Mouse (Mus musculus) neural tube, embryonic 11.5 days (tissue): ENCODE results near the gene Mrpl53. TPM values are rescaled to one million over a fixed set of nuclear protein-coding genes. Genes with fewer than 3 reads are reported as not detected.
A peak's percentile ranks its signal among the peaks of the same experiment; 100 is the strongest.

Experiments
- ATAC-seq: fragments of 200-750 bp; cut with Nextera tagmentation; 2 replicates; pipeline ENCODE4 v1.8.0; 2017; ENCODE audit warnings: moderate number of reproducible peaks, mild to moderate bottlenecking, moderate TSS enrichment, moderate library complexity; ENCODE audit not compliant: insufficient read depth, low FRiP score, low TSS enrichment
- DNase-seq: peaks from one replicate; pipeline ENCODE4 v3.0.0-alpha.2; 2015; ENCODE audit warnings: low spot score
- H3K27ac ChIP-seq: fragments of 300-500 bp; sonication (generic); 2 replicates; pipeline ENCODE4 v1.5.1; 2014; ENCODE audit warnings: low read depth, mild to moderate bottlenecking, low read length
- H3K27me3 ChIP-seq: fragments of 300-500 bp; sonication (generic); 2 replicates; pipeline ENCODE4 v1.6.1; 2014; ENCODE audit warnings: mild to moderate bottlenecking, low read length, mixed read lengths; ENCODE audit not compliant: control insufficient read depth, insufficient read depth
- H3K36me3 ChIP-seq: fragments of 300-500 bp; sonication (generic); 2 replicates; pipeline ENCODE4 v1.6.1; 2014; ENCODE audit warnings: mild to moderate bottlenecking, low read length, moderate library complexity, mixed read lengths; ENCODE audit not compliant: control insufficient read depth, insufficient read depth
- H3K4me1 ChIP-seq: fragments of 300-500 bp; sonication (generic); 2 replicates; pipeline ENCODE4 v1.6.1; 2014; ENCODE audit warnings: low read length, mixed read lengths; ENCODE audit not compliant: control insufficient read depth, insufficient read depth
- H3K4me2 ChIP-seq: fragments of 300-500 bp; sonication (generic); 2 replicates; pipeline ENCODE4 v1.6.1; 2014; ENCODE audit warnings: low read depth, mild to moderate bottlenecking, moderate library complexity
- H3K4me3 ChIP-seq: fragments of 300-500 bp; sonication (generic); 2 replicates; pipeline ENCODE4 v1.5.1; 2014; ENCODE audit warnings: low read depth, low read length
- H3K9ac ChIP-seq: fragments of 300-500 bp; sonication (generic); 2 replicates; pipeline ENCODE4 v1.6.1; 2014; ENCODE audit warnings: mild to moderate bottlenecking, low read length
- H3K9me3 ChIP-seq: fragments of 300-500 bp; sonication (generic); 2 replicates; pipeline ENCODE4 v1.6.1; 2016; ENCODE audit warnings: low read length; ENCODE audit not compliant: control insufficient read depth
- WGBS: fragments of 180-500 bp; shearing (Covaris S2); extraction: QIAGEN DNeasy Blood & Tissue Kit; methylation state at CpG from one replicate; pipeline ENCODE4 v1.1.7; 2014; 5-methylcytosine and 5-hydroxymethylcytosine counted together
- polyA plus RNA-seq: library from polyadenylated mRNA; unstranded; fragments of >200 nt; fragmentation: Nextera tagmentation; extraction: Ambion mirVana; gene quantifications from 2 replicates; pipeline ENCODE4 v1.2.1, GENCODE M21; 2014

Gene Mrpl53
- polyA plus RNA-seq, 1 experiment from 2014 or later = 123 TPM

DNA sequence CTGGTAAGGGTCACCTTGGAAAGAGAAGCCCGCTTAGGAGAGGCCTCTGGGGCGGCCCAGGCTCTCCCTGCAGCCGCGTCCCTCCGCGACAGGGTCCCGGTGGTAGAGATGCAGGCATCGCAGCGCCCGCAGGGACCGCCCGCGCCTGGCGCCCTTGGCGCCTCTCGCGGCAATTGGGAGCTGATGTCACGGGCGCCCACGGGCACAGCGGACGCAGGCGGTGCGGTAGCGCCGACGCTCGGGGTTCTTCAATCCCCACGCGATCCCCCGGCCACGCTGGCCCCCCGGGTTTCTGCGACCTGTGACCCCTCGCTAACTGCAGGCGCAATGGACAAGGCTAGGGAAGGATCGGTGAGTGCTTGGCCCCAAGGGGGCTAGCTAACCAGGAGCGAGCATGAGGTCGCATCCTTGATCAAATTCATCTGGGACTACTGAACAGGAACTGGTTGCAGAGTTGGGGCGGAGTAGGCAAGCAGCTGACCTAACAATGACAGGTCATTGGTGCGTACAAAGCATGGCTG, 33.4 kb downstream of the Mrpl53 start:
- Histone ChIP-seq H3K4me3 (peak overlapping the region; percentile 2; the same call in 1 of the 2 replicates), H3K9me3 (no peaks in the 10 kb centered on the region), H3K27ac (no peak overlapping the region), H3K27me3 (no peaks in the 10 kb centered on the region), H3K4me1 (peaks cover 26% of the 10 kb centered on the region), H3K4me2 (peak overlapping the region; percentile 44), H3K36me3 (peaks cover under 1% of the 10 kb centered on the region; the same call in 1 of the 2 replicates), H3K9ac (peak overlapping the region; percentile 31)
- DNase-seq = peak; percentile 25
- no peak for ATAC-seq
- 3% methylated on average over 41 of the region's 41 CpGs for WGBS

DNA sequence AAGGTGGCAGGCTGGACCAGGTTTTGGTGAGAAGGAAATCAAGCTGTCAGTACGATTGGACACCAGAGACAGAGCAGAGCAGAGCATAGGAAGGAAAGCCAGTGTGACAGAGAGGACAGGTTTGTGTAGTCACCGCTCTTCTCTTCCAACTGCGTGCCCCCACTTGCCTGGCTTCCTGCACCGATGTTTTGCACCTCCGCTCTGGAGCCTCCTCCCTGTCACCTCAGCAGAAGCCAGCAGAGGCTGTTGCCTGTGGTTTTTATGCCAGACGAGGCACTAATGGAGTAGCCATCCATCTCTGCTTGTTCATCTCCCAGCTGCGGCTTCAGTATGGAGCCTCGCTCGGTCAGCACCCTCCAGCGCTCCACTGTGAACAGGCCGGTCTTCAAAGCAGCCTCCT, 34.0 kb downstream of the Mrpl53 start:
- Histone ChIP-seq H3K9me3 (no peaks in the 10 kb centered on the region), H3K27me3 (no peaks in the 10 kb centered on the region), H3K4me3 (no peak overlapping the region), H3K9ac (no peak overlapping the region), H3K27ac (no peak overlapping the region), H3K36me3 (peaks cover 5% of the 10 kb centered on the region; the same call in 1 of the 2 replicates), H3K4me1 (peaks cover 23% of the 10 kb centered on the region), H3K4me2 (peak overlapping the region; percentile 44; the same call in 1 of the 2 replicates)
- peak; percentile 45; the same call in 1 of the 2 replicates for ATAC-seq
- no peak for DNase-seq
- WGBS = 45% methylated on average over 11 of the region's 11 CpGs

DNA sequence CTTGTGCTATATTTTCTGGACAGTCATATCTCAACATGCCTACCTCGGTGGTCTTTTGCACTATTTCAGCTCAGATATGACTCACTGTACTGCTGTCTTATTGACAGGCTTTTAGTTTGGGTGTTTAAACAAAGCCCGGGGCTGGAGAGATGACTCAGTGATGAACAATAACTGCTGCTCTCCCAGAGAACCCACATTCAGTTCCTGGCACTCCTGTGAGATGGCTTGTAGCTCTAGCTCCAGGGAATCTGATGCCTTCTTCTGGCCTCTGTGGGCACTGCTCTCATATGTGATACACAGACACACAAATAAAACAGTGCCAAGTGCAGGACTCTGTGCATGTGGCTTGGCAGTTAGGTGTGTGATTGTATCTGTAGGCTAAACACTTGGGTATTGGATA, 36.4 kb downstream of the Mrpl53 start:
- Histone ChIP-seq H3K9ac (no peak overlapping the region), H3K4me3 (no peak overlapping the region), H3K36me3 (peaks cover 8% of the 10 kb centered on the region), H3K27me3 (no peaks in the 10 kb centered on the region), H3K4me2 (no peak overlapping the region), H3K4me1 (peaks cover 10% of the 10 kb centered on the region; the same call in 1 of the 2 replicates), H3K27ac (no peak overlapping the region), H3K9me3 (no peaks in the 10 kb centered on the region)
- ATAC-seq (no peak), DNase-seq (no peak)
- 85% methylated on average over 2 of the region's 2 CpGs for WGBS

DNA sequence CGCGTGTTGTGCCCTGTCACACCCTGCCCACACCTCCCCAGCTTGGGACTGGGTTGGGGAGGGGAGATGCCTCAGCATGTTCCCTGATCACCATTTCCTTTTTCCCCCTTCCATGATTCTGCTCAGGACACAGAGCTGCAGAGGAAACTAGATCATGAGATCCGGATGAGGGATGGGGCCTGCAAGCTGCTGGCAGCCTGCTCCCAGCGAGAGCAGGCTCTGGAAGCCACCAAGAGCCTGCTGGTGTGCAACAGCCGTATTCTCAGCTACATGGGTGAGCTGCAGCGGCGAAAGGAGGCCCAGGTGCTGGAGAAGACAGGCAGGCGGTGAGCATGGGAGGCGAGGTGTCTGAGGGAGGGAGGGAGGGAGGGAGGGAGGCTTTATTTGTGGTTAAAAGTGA, 37.0 kb downstream of the Mrpl53 start:
- no peak for ATAC-seq
- Histone ChIP-seq H3K36me3 (peaks cover 8% of the 10 kb centered on the region), H3K9me3 (no peaks in the 10 kb centered on the region), H3K27ac (no peak overlapping the region), H3K4me2 (no peak overlapping the region), H3K4me1 (peaks cover 10% of the 10 kb centered on the region; the same call in 1 of the 2 replicates), H3K27me3 (no peaks in the 10 kb centered on the region), H3K4me3 (no peak overlapping the region), H3K9ac (no peak overlapping the region)
- 73% methylated on average over 9 of the region's 9 CpGs for WGBS
- DNase-seq = no peak

DNA sequence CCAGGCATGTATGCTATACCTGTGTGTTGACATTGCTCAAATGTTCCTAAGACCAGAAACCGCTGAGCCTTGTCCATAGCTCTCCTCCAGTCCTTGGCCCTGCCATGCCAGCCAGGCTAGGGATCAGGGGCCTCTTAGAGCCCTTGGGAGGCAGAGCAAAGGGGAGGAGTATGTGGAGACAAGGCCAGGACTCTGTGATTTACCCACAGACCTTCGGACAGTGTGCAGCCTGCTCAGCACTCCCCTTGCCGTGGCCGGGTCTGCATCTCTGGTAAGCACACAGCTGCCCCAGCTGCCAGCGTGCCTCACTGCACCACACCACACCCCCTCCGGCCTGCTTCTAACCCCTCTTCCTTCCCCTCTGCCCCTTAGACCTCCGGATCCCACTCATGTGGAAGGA, 38.4 kb downstream of the Mrpl53 start:
- Histone ChIP-seq H3K27me3 (no peaks in the 10 kb centered on the region), H3K9ac (no peak overlapping the region), H3K4me2 (no peak overlapping the region), H3K4me3 (no peak overlapping the region), H3K36me3 (peaks cover 10% of the 10 kb centered on the region), H3K27ac (no peak overlapping the region), H3K9me3 (no peaks in the 10 kb centered on the region), H3K4me1 (peaks cover 3% of the 10 kb centered on the region; the same call in 1 of the 2 replicates)
- DNase-seq (no peak), ATAC-seq (no peak)
- WGBS = 63% methylated on average over 7 of the region's 7 CpGs

DNA sequence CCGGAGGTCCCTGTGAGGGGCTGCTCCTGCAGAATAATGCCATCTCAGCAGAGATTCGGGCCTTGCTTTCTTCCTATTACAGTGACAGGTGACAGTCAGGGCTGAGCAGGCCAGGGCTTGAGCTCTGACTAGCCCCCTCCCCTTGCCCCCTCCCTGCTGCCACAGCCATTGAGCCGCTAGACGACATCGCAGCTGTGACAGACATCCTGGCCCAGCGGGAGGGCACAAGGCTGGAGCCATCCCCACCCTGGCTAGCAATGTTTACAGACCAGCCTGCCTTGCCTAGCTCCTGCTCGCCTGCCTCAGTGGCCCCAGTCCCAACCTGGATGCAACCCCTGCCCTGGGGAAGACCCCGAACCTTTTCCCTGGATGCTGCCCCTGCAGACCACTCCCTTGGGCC, 42.9 kb downstream of the Mrpl53 start:
- H3K4me2 ChIP-seq = no peak overlapping the region
- H3K36me3 ChIP-seq = peaks cover 12% of the 10 kb centered on the region
- DNase-seq (no peak), ATAC-seq (no peak)
- H3K27ac ChIP-seq = no peak overlapping the region
- no peaks in the 10 kb centered on the region for H3K9me3 ChIP-seq
- 28% methylated on average over 8 of the region's 8 CpGs for WGBS
- no peak overlapping the region for H3K9ac ChIP-seq
- no peaks in the 10 kb centered on the region for H3K27me3 ChIP-seq
- 0 out of 2 replicates have a peak, but pooled peaks cover 4% of the 10 kb centered on the region for H3K4me1 ChIP-seq
- H3K4me3 ChIP-seq = no peak overlapping the region

DNA sequence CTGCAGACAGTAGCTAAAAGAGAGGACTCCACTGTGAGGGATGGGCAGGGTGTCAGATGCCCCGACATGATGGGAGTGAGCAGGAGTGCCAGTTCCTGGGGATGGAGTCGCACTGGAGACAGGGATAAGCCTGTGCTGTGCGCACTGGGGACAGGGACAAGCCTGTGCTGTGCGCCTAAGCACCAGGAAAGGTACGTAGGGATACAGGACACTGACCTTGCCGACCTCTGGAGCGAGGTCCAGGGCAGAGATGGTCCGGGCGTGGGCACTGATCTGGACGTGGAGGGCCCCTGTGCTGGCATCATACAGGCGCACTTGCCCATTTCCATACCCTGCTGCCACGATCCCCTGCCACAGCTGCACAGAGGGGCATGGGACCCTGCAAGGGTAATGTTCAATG, 44.2 kb downstream of the Mrpl53 start:
- H3K9me3 ChIP-seq = no peaks in the 10 kb centered on the region

DNA sequence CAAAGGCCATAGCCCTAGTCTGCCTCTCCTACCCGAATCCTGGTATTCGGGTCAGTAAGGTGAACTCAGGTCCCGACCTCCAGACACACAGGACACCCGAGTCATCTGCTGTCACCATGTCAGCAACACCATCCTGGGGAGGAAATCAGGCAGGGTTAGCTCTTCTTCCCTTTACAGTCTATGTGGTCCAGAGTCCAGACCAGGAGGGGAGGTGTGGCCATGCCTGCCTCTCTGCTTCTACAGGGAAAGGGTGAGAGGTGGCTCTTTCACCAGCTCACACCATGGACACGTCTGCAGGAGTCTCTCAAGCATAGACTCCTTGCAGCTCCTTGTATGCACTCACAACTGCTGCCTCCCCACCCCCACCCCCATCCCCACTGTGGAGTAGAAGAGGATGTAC, 44.6 kb downstream of the Mrpl53 start:
- no peak for DNase-seq
- ATAC-seq = no peak
- Histone ChIP-seq H3K4me1 (0 out of 2 replicates have a peak, but pooled peaks cover 4% of the 10 kb centered on the region), H3K4me2 (no peak overlapping the region), H3K9ac (no peak overlapping the region), H3K36me3 (peaks cover 7% of the 10 kb centered on the region), H3K9me3 (no peaks in the 10 kb centered on the region), H3K27ac (no peak overlapping the region), H3K27me3 (no peaks in the 10 kb centered on the region), H3K4me3 (no peak overlapping the region)
- WGBS = 82% methylated on average over 5 of the region's 5 CpGs

More for the DNA sequence above, 44.2 kb downstream of the Mrpl53 start:
- H3K27ac ChIP-seq = no peak overlapping the region
- DNase-seq (no peak), ATAC-seq (no peak)
- peaks cover 7% of the 10 kb centered on the region for H3K36me3 ChIP-seq
- H3K27me3 ChIP-seq = no peaks in the 10 kb centered on the region
- 0 out of 2 replicates have a peak, but pooled peaks cover 4% of the 10 kb centered on the region for H3K4me1 ChIP-seq
- no peak overlapping the region for H3K4me3 ChIP-seq
- no peak overlapping the region for H3K9ac ChIP-seq
- H3K4me2 ChIP-seq = no peak overlapping the region
- WGBS = 84% methylated on average over 12 of the region's 12 CpGs

DNA sequence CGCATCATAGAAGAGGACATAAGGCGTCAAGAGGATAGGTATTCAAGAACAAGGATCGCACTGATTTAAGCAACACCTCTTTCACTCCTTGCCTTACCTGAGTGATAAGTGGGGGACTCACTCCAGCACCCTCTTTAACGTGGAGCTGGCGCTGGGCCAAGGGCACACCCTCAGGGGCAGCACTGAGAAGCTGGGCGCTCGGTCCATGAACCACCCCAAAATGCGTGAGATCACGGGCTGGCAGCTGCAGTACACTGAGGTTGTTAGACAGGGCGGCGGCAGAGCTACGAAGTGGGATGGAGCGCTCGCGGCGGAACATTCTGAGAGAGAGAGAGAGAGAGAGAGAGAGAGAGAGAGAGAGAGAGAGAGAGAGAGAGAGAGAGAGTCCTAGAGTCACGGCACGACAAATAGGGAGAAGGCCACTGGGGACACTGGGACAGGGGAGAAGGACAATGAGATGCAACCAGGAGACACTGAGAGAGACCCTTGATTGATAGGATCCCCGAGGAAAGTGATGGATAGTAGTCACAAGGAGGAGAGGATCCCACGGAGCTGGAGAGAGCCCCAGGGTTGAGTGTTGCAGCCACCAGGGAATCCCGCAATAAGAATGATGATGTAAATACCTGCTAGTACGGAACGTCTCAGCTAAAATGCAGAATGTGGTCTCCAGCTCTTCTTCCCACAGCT, 46.9 kb downstream of the Mrpl53 start:
- Histone ChIP-seq H3K36me3 (peaks cover 4% of the 10 kb centered on the region; the same call in 1 of the 2 replicates), H3K9ac (peak overlapping the region; percentile 60), H3K9me3 (no peaks in the 10 kb centered on the region), H3K4me2 (peak overlapping the region; percentile 91), H3K4me3 (peak overlapping the region; percentile 55), H3K27me3 (peaks cover 7% of the 10 kb centered on the region), H3K4me1 (0 out of 2 replicates have a peak, but pooled peaks cover 4% of the 10 kb centered on the region), H3K27ac (0 out of 2 replicates have a peak overlapping the region, but pooled peaks have one; percentile 28)
- DNase-seq (no peak), ATAC-seq (peak; percentile 42)
- 8% methylated on average over 23 of the region's 23 CpGs for WGBS
